Mouse (Mus musculus) CD4-positive, CD25-positive, alpha-beta regulatory T cell, adult 9 weeks (primary cell): ENCODE results near the gene Glra2. TPM values are rescaled to one million over a fixed set of nuclear protein-coding genes. Genes with fewer than 3 reads are reported as not detected.

Experiments
- polyA plus RNA-seq: library from polyadenylated mRNA; unstranded; fragments of 100-300 nt; shearing (Covaris generic); gene quantifications from one replicate; pipeline ENCODE4 v1.2.1, GENCODE M21; 2017

The Glra2 gene
- not detected for polyA plus RNA-seq

DNA sequence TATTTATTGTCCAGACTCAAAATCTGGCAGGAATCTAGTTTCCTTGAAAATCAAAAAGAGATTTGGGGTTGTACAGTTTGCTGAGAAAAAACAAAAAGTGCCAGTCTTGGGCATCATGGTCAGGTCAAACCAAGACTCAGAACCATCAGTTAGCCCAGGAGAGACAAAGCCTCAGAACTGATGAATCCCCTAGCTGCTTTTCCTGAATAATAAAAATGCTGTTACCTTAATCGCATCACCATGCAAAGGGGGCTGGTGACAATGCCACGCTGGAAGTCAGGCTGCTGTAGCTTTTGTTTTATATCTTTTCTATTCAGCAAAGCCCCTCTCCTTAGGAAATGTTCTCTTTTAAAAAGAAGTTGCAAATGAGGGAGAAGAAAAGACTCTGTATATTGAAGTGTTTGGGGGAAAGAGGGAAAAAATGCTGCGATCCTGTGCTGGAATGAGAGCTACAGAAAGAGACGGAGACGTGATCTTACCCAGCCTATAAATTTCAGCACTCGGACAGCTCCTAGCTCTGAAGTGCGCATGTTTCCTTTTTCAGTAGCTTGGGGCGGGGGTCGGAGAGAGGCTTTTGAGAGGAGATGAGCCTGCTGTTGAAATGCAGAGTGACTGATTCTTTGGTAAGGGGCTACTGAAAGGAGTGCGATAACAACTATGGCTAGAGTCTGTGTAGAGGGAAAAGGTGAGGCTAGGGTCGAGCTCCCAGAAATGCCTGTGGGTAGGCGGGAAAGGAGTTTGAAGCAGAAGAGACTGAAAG, at the start of gene Glra2:
Gene Glra2 (minus strand): TSS at position 455 of the 760 bp plus-strand sequence.

